ENCODE assay signal across 14 mouse cellular contexts in the genomic region with DNA sequence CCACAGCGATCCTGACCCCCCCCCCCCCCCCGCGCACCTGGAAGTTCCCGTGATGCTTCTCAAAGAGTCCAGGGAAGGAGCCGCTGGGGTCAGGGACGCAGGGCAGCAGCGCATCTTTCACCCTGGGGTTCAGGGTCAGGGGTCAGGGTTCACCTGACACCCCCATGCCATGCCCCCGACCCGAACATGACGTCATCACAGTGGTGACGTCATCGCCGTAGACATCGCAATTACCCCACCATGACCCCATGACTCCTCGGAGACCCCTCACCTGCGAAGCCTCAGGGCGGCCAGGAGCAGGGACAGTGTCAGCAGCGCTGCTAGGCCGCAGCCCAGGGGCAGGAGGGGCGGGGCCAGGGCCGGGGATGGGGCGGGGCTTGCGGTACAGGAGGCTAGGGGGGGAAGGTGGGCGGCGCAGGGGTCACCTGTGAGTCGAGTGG. TPM values are rescaled to one million over a fixed set of nuclear protein-coding genes. Genes with fewer than 3 reads are reported as not detected.
A peak's percentile ranks its signal among the peaks of the same experiment; 100 is the strongest.
DNase-seq lines count a peak whose midpoint lies in the region; ATAC-seq lines count a peak whose summit lies in the region.
"Had no signal": no experiment of that assay in that cellular context is flagged by ENCODE, and none has a peak within 500 bp of the region (broad histone marks: within the 10 kb centered on the region; RNA-seq: fewer than 3 reads in every experiment).

No protein-coding gene starts in this region.

- H3K36me3 ChIP-seq in liver, embryonic 12.5 days: peaks cover 55% of the 10 kb centered on the region

- H3K27me3 ChIP-seq in liver, embryonic 12.5 days (replicated peaks): no peaks in the 10 kb centered on the region
- H3K27me3 ChIP-seq: forebrain, embryonic 13.5 days; limb, embryonic 15.5 days had no signal

- 75% methylated on average over 19 of the region's 26 CpGs for WGBS in liver, embryonic 12.5 days (ENCODE audit: insufficient replicate concordance)

- H3K4me2 ChIP-seq in liver, embryonic 12.5 days: no peak overlapping the region
- H3K4me2 ChIP-seq: forebrain, embryonic 13.5 days; limb, embryonic 15.5 days had no signal

- no peak overlapping the region for H3K4me3 ChIP-seq in liver, embryonic 12.5 days
- H3K4me3 ChIP-seq: heart, adult 2 months; limb, embryonic 15.5 days had no signal

- H3K4me1 ChIP-seq in liver, embryonic 12.5 days: peaks cover 17% of the 10 kb centered on the region
- H3K4me1 ChIP-seq: forebrain, embryonic 13.5 days had no signal

- peaks cover 67% of the 10 kb centered on the region for H3K9me3 ChIP-seq in liver, embryonic 12.5 days (replicated peaks)

- peak; percentile 76 for DNase-seq in cerebellum, adult 9-10 months
- peak; percentile 5 for DNase-seq in liver
- peak; percentile 3 for DNase-seq in urinary bladder, postnatal 14 days (ENCODE audit: low spot score)
- no peak for DNase-seq in urinary bladder, adult 18-20 months (ENCODE audit: low spot score in 2 of 2)
- no peak for DNase-seq in left cerebral cortex, adult 11 months (ENCODE audit: low spot score)
- DNase-seq: heart, postnatal 36 days had no signal

- no peak overlapping the region for H3K9ac ChIP-seq in liver, embryonic 12.5 days
- H3K9ac ChIP-seq: forebrain, embryonic 13.5 days; limb, embryonic 15.5 days had no signal

- no peak for ATAC-seq in cerebellum, adult (ENCODE audit: insufficient number of reproducible peaks, low FRiP score, low TSS enrichment)
- ATAC-seq in liver, embryonic 12.5 days: no peak
- ATAC-seq in megakaryocyte progenitor cell, adult 5-6 weeks (replicated peaks; ENCODE audit: poor library complexity): no peak
- ATAC-seq: forebrain, embryonic 13.5 days; intestine, postnatal 0 days had no signal

- H3K27ac ChIP-seq in liver, embryonic 12.5 days: no peak overlapping the region
- H3K27ac ChIP-seq: forebrain, embryonic 13.5 days; heart, adult 2 months; limb, embryonic 15.5 days; macrophage had no signal

RNA-seq across cellular contexts. Expression of gene Crlf2, which starts 3.5 kb away (rescaled TPM):
- polyA plus RNA-seq in liver, embryonic 12.5 days (2016; fragmentation: Nextera tagmentation; extraction: Ambion mirVana): 7.2 and 7.6 TPM in 2 replicates
- total RNA-seq in megakaryocyte progenitor cell, adult 5-6 weeks (2015): 8.8 and 11.5 TPM in 2 replicates
- 18.1 and 22.1 TPM in 2 replicates for total RNA-seq in megakaryocyte progenitor cell, adult 5-6 weeks (2017)

Comparison
In these comparisons a context has a peak if more than half of its experiments do, and no peak if none do; other contexts are left out.
1. DNase-seq: peak in cerebellum, adult 9-10 months (single experiment), liver (single experiment) and urinary bladder, postnatal 14 days (single experiment); none in urinary bladder, adult 18-20 months (0 of 2) and left cerebral cortex, adult 11 months (single experiment).